Comparison of ENCODE assay signal across 9 mouse cellular contexts in the genomic region with DNA sequence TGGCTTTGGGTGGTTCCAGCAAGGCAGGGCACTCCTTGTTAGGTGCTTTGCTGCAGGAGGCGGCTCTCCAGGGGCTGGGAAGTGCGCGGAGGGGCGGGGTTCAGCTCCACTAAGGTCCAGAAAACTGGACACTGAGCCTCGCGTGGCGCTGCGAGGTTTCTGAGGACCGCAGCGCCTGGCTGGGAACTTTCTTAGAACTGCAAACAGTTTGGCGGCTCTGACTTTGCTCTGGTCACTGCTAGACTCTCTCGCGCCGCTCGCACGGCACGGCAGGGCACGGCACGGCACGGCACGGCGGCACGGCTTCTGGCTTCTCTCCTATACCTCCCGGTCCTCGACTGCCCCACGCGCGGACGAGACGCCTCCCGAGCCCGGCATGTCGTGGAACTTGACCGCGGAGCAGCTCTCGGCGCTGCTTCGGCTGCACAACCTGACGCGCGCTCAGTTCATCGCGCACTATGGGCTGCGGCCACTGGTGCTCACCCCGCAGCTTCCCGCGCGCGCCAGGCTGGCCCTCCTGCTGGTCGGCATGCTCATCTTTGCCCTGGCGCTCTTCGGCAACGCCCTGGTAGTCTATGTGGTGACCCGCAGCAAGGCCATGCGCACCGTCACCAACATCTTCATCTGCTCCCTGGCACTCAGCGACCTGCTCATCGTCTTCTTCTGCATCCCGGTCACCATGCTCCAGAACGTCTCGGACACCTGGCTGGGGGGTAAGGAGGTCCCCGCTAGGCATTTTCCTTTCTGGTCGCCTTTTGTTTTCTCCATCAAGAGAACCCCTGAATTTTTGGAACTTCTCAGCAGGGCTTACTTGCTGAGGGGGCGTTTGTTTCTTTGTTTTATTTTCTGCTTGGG. TPM values are rescaled to one million over a fixed set of nuclear protein-coding genes. Genes with fewer than 3 reads are reported as not detected.
DNase-seq lines count a peak whose midpoint lies in the region; ATAC-seq and TF ChIP-seq lines count a peak whose summit lies in the region.
"Had no signal": no experiment of that assay in that cellular context is flagged by ENCODE, and none has a peak within 500 bp of the region (broad histone marks: within the 10 kb centered on the region; RNA-seq: fewer than 3 reads in every experiment).

C130060K24Rik (plus strand) TSS at position 188 of the 855 bp plus-strand sequence.

- under 1% methylated on average over 64 of the region's 64 CpGs for WGBS in forebrain, postnatal 0 days
- 2% methylated on average over 64 of the region's 64 CpGs for WGBS in liver, embryonic 13.5 days (ENCODE audit: insufficient replicate concordance)

- peak within 1 kb of the TSS; percentile 52 for H3K9ac ChIP-seq in forebrain, postnatal 0 days
- H3K9ac ChIP-seq in liver, embryonic 13.5 days, result no peak within 1 kb of the TSS

- peak within 1 kb of the TSS; percentile 99 for H3K4me2 ChIP-seq in forebrain, postnatal 0 days (ENCODE audit: low read depth)
- peak within 1 kb of the TSS; percentile 59 for H3K4me2 ChIP-seq in liver, embryonic 13.5 days

- H3K4me1 ChIP-seq in forebrain, postnatal 0 days (ENCODE audit: insufficient read depth), result no peaks in the 10 kb centered on the region
- no peaks in the 10 kb centered on the region for H3K4me1 ChIP-seq in liver, embryonic 13.5 days (replicated peaks)

- H3K36me3 ChIP-seq in forebrain, postnatal 0 days (ENCODE audit: insufficient read depth), result no peaks in the 10 kb centered on the region
- no peaks in the 10 kb centered on the region for H3K36me3 ChIP-seq in liver, embryonic 13.5 days

- no peaks in the 10 kb centered on the region for H3K9me3 ChIP-seq in forebrain, postnatal 0 days (ENCODE audit: low read length)
- H3K9me3 ChIP-seq in liver, embryonic 13.5 days (replicated peaks), result no peaks in the 10 kb centered on the region

- no peak within 1 kb of the TSS for H3K27ac ChIP-seq in forebrain, postnatal 0 days (ENCODE audit: low read depth, low read length)
- H3K27ac ChIP-seq in liver, embryonic 13.5 days, result no peak within 1 kb of the TSS

- H3K4me3 ChIP-seq in forebrain, postnatal 0 days (ENCODE audit: low read depth, low read length), result peak within 1 kb of the TSS; percentile 51
- peak within 1 kb of the TSS; percentile 35 for H3K4me3 ChIP-seq in liver, embryonic 13.5 days (replicated peaks)

- TF ChIP-seq CTCF in forebrain, postnatal 0 days (IDR thresholded peaks at IDR 0.05; ENCODE audit: low read depth), result peak; percentile 10; the same call in 1 of the 2 replicates

- no peaks in the 10 kb centered on the region; the same call in 1 of the 2 replicates for H3K27me3 ChIP-seq in forebrain, postnatal 0 days (ENCODE audit: insufficient read depth, low read length)
- H3K27me3 ChIP-seq in liver, embryonic 13.5 days, result peaks cover 26% of the 10 kb centered on the region

- ATAC-seq in forebrain, postnatal 0 days, result peak; percentile 71
- no peak for ATAC-seq in liver, embryonic 13.5 days (ENCODE audit: low read depth)

- DNase-seq in layer of hippocampus, postnatal 10 days (ENCODE audit: low spot score in 2 of 2), result peak; percentile 5 to 13
- no peak for DNase-seq in layer of hippocampus, adult 9-11 months
- peak; percentile 66 for DNase-seq in embryo, embryonic 10 days (ENCODE audit: low spot score)
- DNase-seq in forebrain, postnatal 0 days, result peak; percentile 4
- DNase-seq in liver, embryonic 13.5 days, result no peak
- peak; percentile 20 to 22 for DNase-seq in right cerebral cortex, postnatal 10 days (ENCODE audit: low spot score in 2 of 2)
- DNase-seq in thymus, postnatal 25 days, result no peak
- no peak for DNase-seq in cerebellum, adult 18-20 months

RNA-seq across cellular contexts. Expression of gene C130060K24Rik, which starts in this region (rescaled TPM):
- total RNA-seq in layer of hippocampus, postnatal 10 days (2021), result under 1 TPM; 0.23 to 0.29 TPM
- 0.46 and 0.48 TPM in 2 replicates for total RNA-seq in forebrain, postnatal 0 days (2014; rRNA removed)
- polyA plus RNA-seq in forebrain, postnatal 0 days (2015; fragmentation: Nextera tagmentation; extraction: Ambion mirVana), result 0.52 and 0.59 TPM in 2 replicates
- polyA plus RNA-seq in liver, embryonic 13.5 days (2015; fragmentation: Nextera tagmentation; extraction: Ambion mirVana), result not detected in 2 replicates
- total RNA-seq: neutrophil, adult 5-6 weeks had no signal

Comparison
In these comparisons a context has a peak if more than half of its experiments do, and no peak if none do; other contexts are left out.
1. Peak in DNase-seq in layer of hippocampus, postnatal 10 days; RNA of the gene not detected or under 1 TPM.
2. Peak in DNase-seq, ATAC-seq, H3K4me3 ChIP-seq, H3K9ac ChIP-seq and H3K4me2 ChIP-seq in forebrain, postnatal 0 days; RNA of the gene not detected or under 1 TPM.
3. DNase-seq: peak in embryo, embryonic 10 days (single experiment) and right cerebral cortex, postnatal 10 days (2 of 2); none in layer of hippocampus, adult 9-11 months (single experiment), liver, embryonic 13.5 days (single experiment), thymus, postnatal 25 days (single experiment) and cerebellum, adult 18-20 months (0 of 2).